Mouse (Mus musculus) hindlimb bud, embryonic 11.5 days (tissue): Measurements from ENCODE around the gene 4933402J07Rik.

Experiments
- DNase-seq: peaks from one replicate; pipeline ENCODE4 v3.0.0-alpha.2; 2012; ENCODE audit warnings: low read depth, low spot score; ENCODE audit errors: extremely low spot score

4933402J07Rik gene

GRCm38 (mm10) chr8:87620225-87620624, 56.6 kb downstream of the 4933402J07Rik start:
- DNase-seq, result no peak

GRCm38 (mm10) chr8:87621181-87621580, 57.5 kb downstream of the 4933402J07Rik start:
- no peak for DNase-seq

GRCm38 (mm10) chr8:87629656-87630055, 66.0 kb downstream of the 4933402J07Rik start:
- no peak for DNase-seq

DNA sequence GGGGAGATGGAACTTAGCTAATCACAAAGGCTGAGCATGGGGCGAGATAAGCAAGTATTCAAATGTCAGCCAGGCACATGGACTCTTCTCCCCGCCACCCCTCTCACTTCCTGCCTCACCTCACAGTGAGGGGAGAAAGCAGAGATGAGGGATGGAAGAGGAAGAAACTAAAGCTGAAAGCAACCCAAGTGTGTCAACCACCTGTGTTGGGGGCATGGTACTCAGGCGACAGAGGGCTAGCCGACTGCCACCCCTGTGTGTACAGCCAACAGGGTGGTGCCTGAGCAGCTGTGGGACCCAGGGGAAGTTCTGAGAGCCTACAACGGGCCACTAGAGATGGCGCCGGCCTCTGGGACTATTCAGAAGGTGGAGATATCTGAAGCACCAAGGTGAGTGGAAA, 68.1 kb downstream of the 4933402J07Rik start:
- no peak for DNase-seq

- DNase-seq, result no peak
Measured at GRCm38 (mm10) chr8:87636226-87636742, 72.6 kb downstream of the 4933402J07Rik start.
